ENCODE assay signal across 8 mouse cellular contexts in the genomic region with DNA sequence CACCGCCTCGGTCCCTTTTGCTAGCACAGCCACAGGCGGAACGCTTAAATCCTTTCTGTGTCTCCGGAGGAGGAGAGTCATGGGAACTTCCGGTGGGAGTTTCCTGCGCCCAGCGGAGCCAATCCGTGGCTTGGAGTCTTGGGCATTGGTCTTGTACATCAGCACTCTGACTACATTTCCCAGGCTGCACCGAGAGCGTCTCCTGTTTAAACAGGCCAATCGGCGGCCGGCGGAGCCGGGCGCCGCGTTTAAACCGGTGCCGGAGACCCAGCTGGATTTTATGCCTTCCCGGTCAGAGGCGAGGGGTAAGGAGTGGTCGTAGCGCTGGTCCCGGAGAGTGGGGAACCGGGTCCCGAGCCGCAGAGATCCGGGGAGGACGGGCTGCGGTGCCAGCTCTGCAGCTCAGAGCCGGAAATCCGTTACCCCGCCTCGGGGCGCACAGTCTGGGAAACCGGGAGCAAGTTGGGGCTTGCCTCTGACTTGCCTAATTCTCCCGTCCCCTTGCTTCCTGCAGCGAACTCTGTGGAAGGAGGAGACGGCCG. TPM values are rescaled to one million over a fixed set of nuclear protein-coding genes. Genes with fewer than 3 reads are reported as not detected.
A peak's percentile ranks its signal among the peaks of the same experiment; 100 is the strongest.
DNase-seq lines count a peak whose midpoint lies in the region; ATAC-seq lines count a peak whose summit lies in the region.

A gene (plus strand): TSS at position 256 of the 542 bp plus-strand sequence.

- H3K27me3 ChIP-seq in hindbrain, embryonic 15.5 days, result no peaks in the 10 kb centered on the region

- WGBS in hindbrain, embryonic 15.5 days, result under 1% methylated on average over 42 of the region's 42 CpGs

- peak within 1 kb of the TSS; percentile 55 for H3K4me3 ChIP-seq in hindbrain, embryonic 15.5 days

- H3K36me3 ChIP-seq in hindbrain, embryonic 15.5 days, result no peaks in the 10 kb centered on the region

- peak; percentile 99 for ATAC-seq in hindbrain, embryonic 15.5 days (ENCODE audit: low FRiP score, low read depth)

- peak; percentile 94 for DNase-seq in T-cell, adult 2 months (ENCODE audit: low spot score)
- peak; percentile 92 to 95 for DNase-seq in cerebellum, postnatal 36 days
- DNase-seq in frontal cortex, postnatal 36 days (ENCODE audit: low spot score in 2 of 2), result peak; percentile 94 to 96
- DNase-seq in left cerebral cortex, adult 11 months (ENCODE audit: low spot score), result peak; percentile 93
- DNase-seq in lung, postnatal 4 days, result peak; percentile 95 to 96
- peak; percentile 92 for DNase-seq in retina, postnatal 7 days (ENCODE audit: low read depth, low spot score)
- DNase-seq in urinary bladder, adult 2 months (ENCODE audit: low spot score), result peak; percentile 76

- H3K4me1 ChIP-seq in hindbrain, embryonic 15.5 days (replicated peaks), result peaks cover 25% of the 10 kb centered on the region

- H3K9me3 ChIP-seq in hindbrain, embryonic 15.5 days, result no peaks in the 10 kb centered on the region

- peak within 1 kb of the TSS; percentile 83 for H3K27ac ChIP-seq in hindbrain, embryonic 15.5 days (replicated peaks)

- H3K9ac ChIP-seq in hindbrain, embryonic 15.5 days, result peak within 1 kb of the TSS; percentile 85

- peak within 1 kb of the TSS; percentile 85 for H3K4me2 ChIP-seq in hindbrain, embryonic 15.5 days

RNA-seq across cellular contexts. Expression of the gene that starts here (rescaled TPM):
- polyA plus RNA-seq in hindbrain, embryonic 15.5 days (2015; fragmentation: Nextera tagmentation; extraction: Ambion mirVana), result 7.5 and 8.7 TPM in 2 replicates
- 6.7 and 7.2 TPM in 2 replicates for polyA plus RNA-seq in urinary bladder, adult 2 months (2012; rRNA removed)

Comparison
In these comparisons a context has a peak if more than half of its experiments do, and no peak if none do; other contexts are left out.
1. Peak in every context shown above with its lines: DNase-seq, ATAC-seq, H3K4me3 ChIP-seq and H3K27ac ChIP-seq.